Mouse (Mus musculus) cerebellum, adult (tissue): ENCODE data around the gene Arpc1b.

Experiments used
- ATAC-seq: cut with Nextera tagmentation; 2 replicates; pipeline ENCODE4 v1.9.2; 2017; ENCODE audit warnings: mild to moderate bottlenecking, moderate library complexity, mixed read lengths; ENCODE audit not compliant: insufficient number of reproducible peaks, low FRiP score, low TSS enrichment

Arpc1b gene

GRCm38 (mm10) chr5:145149294-145149693 is 35.3 kb downstream of the Arpc1b start:
- ATAC-seq, result no peak

- ATAC-seq, result no peak
Measured at GRCm38 (mm10) chr5:145152690-145153089, 38.7 kb downstream of the Arpc1b start.

- ATAC-seq, result no peak
Measured at GRCm38 (mm10) chr5:145161361-145161760, 47.3 kb downstream of the Arpc1b start.

DNA sequence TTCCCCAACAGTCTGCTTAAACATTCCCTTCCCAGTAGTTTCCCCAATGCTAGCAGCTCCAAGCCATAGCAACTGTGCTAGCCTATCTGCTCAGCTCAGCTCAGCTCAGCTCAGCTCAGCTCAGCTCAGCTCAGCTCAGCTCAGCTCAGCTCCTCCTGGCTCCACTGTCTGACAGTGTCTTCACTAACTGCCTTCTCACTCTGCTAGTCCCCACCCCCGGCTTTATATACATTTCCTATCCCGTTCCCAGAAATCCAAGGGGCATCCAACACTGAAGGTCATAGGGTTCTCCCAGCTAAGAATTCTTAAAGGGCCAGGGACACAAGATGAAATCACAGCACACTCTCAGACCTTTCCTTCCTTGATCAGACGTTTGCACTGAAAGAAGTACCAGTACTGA is 50.7 kb downstream of the Arpc1b start:
- ATAC-seq, result no peak

DNA sequence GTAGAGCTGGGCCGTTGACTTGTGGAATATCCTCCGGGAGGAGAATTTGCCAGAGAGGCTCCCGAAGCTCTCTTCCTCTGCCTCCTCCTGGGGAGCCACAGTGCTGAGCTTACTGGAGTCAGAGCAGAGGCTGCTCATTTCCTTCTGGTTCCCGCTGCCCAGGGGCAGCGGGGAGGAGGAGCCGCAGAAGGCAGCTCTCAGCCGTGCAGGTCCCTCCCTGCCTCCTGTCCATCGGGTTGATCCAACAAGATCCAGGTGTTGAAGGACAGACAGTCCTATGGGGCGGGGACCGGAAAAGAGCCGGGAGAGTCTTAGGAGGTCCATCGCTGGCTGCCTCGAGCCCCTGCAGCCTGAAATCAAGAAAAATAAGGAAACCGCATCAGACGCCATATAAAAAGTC is 51.2 kb downstream of the Arpc1b start:
- ATAC-seq, result no peak

GRCm38 (mm10) chr5:145166536-145167305 is 52.7 kb downstream of the Arpc1b start, which contains the start of the genes Ptcd1 and Cpsf4:
TSS of gene Ptcd1 (minus strand) at chr5:145167108.
TSS of gene Cpsf4 (plus strand) at chr5:145167213.
- peak; percentile 95 for ATAC-seq

- no peak; the same call in 1 of the 2 replicates for ATAC-seq
Measured at GRCm38 (mm10) chr5:145167306-145167661, 53.3 kb downstream of the Arpc1b start.

- ATAC-seq, result no peak
Measured at GRCm38 (mm10) chr5:145178461-145178980, 64.5 kb downstream of the Arpc1b start.
